Mouse (Mus musculus) heart, adult 2 months (tissue): ENCODE measurements around the gene Gm28729. TPM values are rescaled to one million over a fixed set of nuclear protein-coding genes. Genes with fewer than 3 reads are reported as not detected.

Source experiments
- DNase-seq, 2 experiments: peaks; one replicate each; pipeline ENCODE4 v3.0.0; 2021
- H3K27ac ChIP-seq: fragments of 200-600 bp; 2 replicates; pipeline ENCODE4 v1.8.1; 2022
- H3K27me3 ChIP-seq: fragments of 200-500 bp; 2 replicates; pipeline ENCODE4 v1.6.1; 2012; ENCODE audit warnings: mild to moderate bottlenecking, low read length, inconsistent platforms, mixed read lengths; ENCODE audit not compliant: control insufficient read depth, insufficient read depth
- H3K36me3 ChIP-seq: fragments of 200-500 bp; 2 replicates; pipeline ENCODE4 v1.6.1; 2012; ENCODE audit warnings: low read length, inconsistent platforms; ENCODE audit not compliant: control insufficient read depth, insufficient read depth
- H3K4me1 ChIP-seq: fragments of 200-500 bp; 2 replicates; pipeline ENCODE4 v1.6.1; 2011; ENCODE audit warnings: low read length; ENCODE audit not compliant: control insufficient read depth, insufficient read depth
- H3K4me3 ChIP-seq: fragments of 200-600 bp; 2 replicates; pipeline ENCODE4 v1.8.1; 2022
- H3K79me2 ChIP-seq: fragments of 200-500 bp; replicated peaks from 2 replicates; pipeline ENCODE4 v1.6.1; 2012; ENCODE audit warnings: mild to moderate bottlenecking, inconsistent platforms, low read length, moderate library complexity, mixed read lengths; ENCODE audit not compliant: control insufficient read depth, insufficient read depth
- H3K9ac ChIP-seq: fragments of 200-500 bp; 2 replicates; pipeline ENCODE4 v1.6.1; 2012; ENCODE audit warnings: low read depth, mild to moderate bottlenecking, control low read depth, inconsistent platforms, low read length, mixed read lengths
- CTCF ChIP-seq: fragments of 200-600 bp; IDR thresholded peaks from 2 replicates; pipeline ENCODE4 v1.8.1; 2022; ENCODE audit warnings: antibody characterized with exemption, mild to moderate bottlenecking, moderate library complexity
- EP300 ChIP-seq: fragments of 200-500 bp; IDR thresholded peaks from 2 replicates; pipeline ENCODE4 v1.6.1; 2011; ENCODE audit warnings: low read depth, low read length, control low read depth; ENCODE audit not compliant: insufficient read depth
- POLR2A ChIP-seq: fragments of 200-500 bp; IDR thresholded peaks from 2 replicates; pipeline ENCODE4 v1.6.1; 2011; ENCODE audit warnings: mild to moderate bottlenecking, low read depth, low read length, control low read depth; ENCODE audit not compliant: insufficient read depth
- WGBS: fragments of 180-500 bp; shearing (Covaris S2); methylation state at CpG from one replicate; pipeline ENCODE4 v1.1.7; 2018; 5-methylcytosine and 5-hydroxymethylcytosine counted together
- intact Hi-C: fragments of 180-260 bp; cut with DNase I; formaldehyde crosslinking; loops from one replicate; pipeline ENCODE4 v1.15.1; 2025
- polyA plus RNA-seq: library from polyadenylated mRNA; depleted of rRNA; stranded (reverse); fragments of >200 nt; gene quantifications from 2 replicates; pipeline ENCODE4 v1.2.3, GENCODE M21; 2012
- total RNA-seq, 2 experiments: library from RNA; stranded (reverse); gene quantifications; 2 replicates each; pipeline ENCODE4 v1.2.3; 2021

The Gm28729 gene
- total and polyA plus RNA-seq, 3 experiments: not detected

DNA sequence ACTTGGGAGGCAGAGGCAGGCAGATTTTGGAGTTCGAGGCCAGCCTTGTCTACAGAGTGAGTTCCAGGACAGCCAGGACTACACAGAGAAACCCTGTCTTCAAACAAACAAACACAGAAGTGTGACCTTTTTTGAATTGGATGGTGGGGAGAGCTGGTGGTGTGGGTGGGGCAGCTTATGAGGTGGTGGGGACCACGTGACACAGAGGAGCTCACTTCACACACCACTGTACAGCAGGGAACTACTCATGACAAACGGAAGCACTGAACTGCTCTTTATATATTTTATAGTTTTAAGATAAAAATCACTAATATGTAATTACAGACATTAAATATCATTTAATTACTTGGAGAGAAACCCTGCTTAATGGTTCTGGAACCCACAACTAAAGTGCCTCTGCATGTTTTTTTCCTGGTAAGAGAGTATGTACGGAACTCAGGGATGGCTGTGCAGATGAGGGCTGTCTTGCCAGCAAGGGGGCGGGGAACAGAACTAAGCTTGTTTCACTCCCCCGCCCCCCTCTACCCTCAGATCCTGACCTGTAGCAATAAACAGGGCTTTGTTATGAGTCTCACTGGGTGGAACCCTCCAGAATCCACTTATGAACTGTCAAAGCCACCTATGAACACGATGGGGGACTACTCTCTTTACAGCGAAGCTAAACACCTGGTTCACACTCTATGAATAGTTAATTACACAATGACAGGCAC lies 55.4 kb downstream of the Gm28729 start:
- TF ChIP-seq CTCF (no peak), POLR2A (no peak), EP300 (no peak)
- Histone ChIP-seq H3K4me3 (no peak overlapping the region), H3K36me3 (peaks cover 4% of the 10 kb centered on the region; the same call in 1 of the 2 replicates), H3K4me1 (no peaks in the 10 kb centered on the region), H3K27ac (no peak overlapping the region), H3K27me3 (no peaks in the 10 kb centered on the region), H3K79me2 (no peaks in the 10 kb centered on the region), H3K9ac (no peak overlapping the region)
- no peak for DNase-seq
- intact Hi-C loops: loop anchor here (10.0 kb wide), 1 partner anchor 515 kb away; the partner anchor contains the start of gene Xrn1
- 72% methylated on average over 8 of the region's 8 CpGs for WGBS

GRCm38 (mm10) chr9:96463708-96464107 lies 61.4 kb downstream of the Gm28729 start:
- WGBS: 42% methylated on average over 10 of the region's 10 CpGs
- no peak overlapping the region for H3K27ac ChIP-seq
- H3K4me3 ChIP-seq: no peak overlapping the region
- DNase-seq: no peak
- TF ChIP-seq POLR2A (no peak), CTCF (no peak), EP300 (no peak)
- H3K27me3 ChIP-seq: no peaks in the 10 kb centered on the region
- intact Hi-C loops: no loop called here
- H3K9ac ChIP-seq: no peak overlapping the region
- no peaks in the 10 kb centered on the region for H3K4me1 ChIP-seq
- no peaks in the 10 kb centered on the region for H3K79me2 ChIP-seq
- H3K36me3 ChIP-seq: no peaks in the 10 kb centered on the region

DNA sequence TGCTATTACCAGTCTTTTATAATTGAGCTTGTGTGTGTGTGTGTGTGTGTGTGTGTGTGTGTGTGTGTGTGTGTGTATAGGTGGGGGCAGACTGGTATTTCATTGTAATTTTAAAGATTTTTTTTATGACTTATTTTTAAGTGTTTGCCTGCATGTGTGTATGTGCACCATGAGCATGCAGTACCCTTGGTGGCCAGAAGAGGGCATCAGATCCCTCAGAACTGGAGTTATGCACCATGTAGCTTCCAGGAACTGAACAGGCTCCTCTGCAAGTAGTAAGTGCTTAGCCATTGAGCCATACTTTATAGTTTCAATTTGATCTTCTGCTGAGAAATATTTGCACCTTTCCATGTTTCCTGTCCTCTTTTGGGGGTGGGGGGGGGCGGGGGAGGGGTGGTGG lies 63.5 kb downstream of the Gm28729 start:
- Histone ChIP-seq H3K4me3 (no peak overlapping the region), H3K27me3 (no peaks in the 10 kb centered on the region), H3K4me1 (no peaks in the 10 kb centered on the region), H3K36me3 (no peaks in the 10 kb centered on the region), H3K79me2 (no peaks in the 10 kb centered on the region), H3K27ac (no peak overlapping the region), H3K9ac (no peak overlapping the region)
- no peak for DNase-seq
- TF ChIP-seq EP300 (no peak), CTCF (peak; percentile 38), POLR2A (no peak)
- 50% methylated on average over 1 of the region's 1 CpGs for WGBS
- intact Hi-C loops: no loop called here

- 88% methylated on average over 10 of the region's 10 CpGs for WGBS
- Histone ChIP-seq H3K4me1 (no peaks in the 10 kb centered on the region), H3K4me3 (no peak overlapping the region), H3K9ac (no peak overlapping the region), H3K27me3 (no peaks in the 10 kb centered on the region), H3K79me2 (no peaks in the 10 kb centered on the region), H3K36me3 (no peaks in the 10 kb centered on the region), H3K27ac (no peak overlapping the region)
- TF ChIP-seq EP300: no peak
- no peak for TF ChIP-seq CTCF
- no peak for TF ChIP-seq POLR2A
- no peak for DNase-seq
- intact Hi-C loops: no loop called here
These were observed 64.8 kb downstream of the Gm28729 start for GRCm38 (mm10) chr9:96460117-96460865.

- whole genome bisulfite sequencing: 83% methylated on average over 8 of the region's 8 CpGs
- DNase-seq: no peak
- Histone ChIP-seq H3K9ac (no peak overlapping the region), H3K27me3 (no peaks in the 10 kb centered on the region), H3K79me2 (no peaks in the 10 kb centered on the region), H3K36me3 (no peaks in the 10 kb centered on the region), H3K4me1 (no peaks in the 10 kb centered on the region; the same call in 1 of the 2 replicates), H3K27ac (no peak overlapping the region), H3K4me3 (no peak overlapping the region)
- intact Hi-C loops: no loop called here
- TF ChIP-seq POLR2A (no peak), CTCF (no peak), EP300 (no peak)
These were observed 69.4 kb downstream of the Gm28729 start for GRCm38 (mm10) chr9:96455618-96456017.

DNA sequence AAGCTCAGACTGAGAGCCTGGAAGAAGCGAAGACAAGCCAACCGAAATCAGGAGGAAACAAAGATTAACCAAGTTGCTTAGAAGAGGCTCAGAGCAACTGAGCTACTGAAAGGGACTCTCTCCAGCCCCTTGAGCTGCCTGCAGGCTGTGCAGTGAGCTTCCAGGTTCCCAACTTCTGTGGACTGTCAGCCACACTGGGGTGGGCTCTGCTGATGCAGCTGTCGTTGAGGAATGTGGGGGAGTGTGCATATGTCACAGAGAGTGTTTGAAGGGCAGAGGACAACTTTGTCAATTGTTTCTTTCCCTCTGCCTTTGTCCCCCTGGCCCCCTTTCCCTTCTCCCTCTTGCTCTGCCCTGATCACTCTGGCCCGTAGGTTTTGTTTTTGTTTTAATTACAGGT lies 72.1 kb downstream of the Gm28729 start:
- intact Hi-C loops: no loop called here
- H3K4me3 ChIP-seq: no peak overlapping the region
- H3K79me2 ChIP-seq: no peaks in the 10 kb centered on the region
- no peaks in the 10 kb centered on the region; the same call in 1 of the 2 replicates for H3K4me1 ChIP-seq
- 83% methylated on average over 4 of the region's 4 CpGs for WGBS
- no peak overlapping the region for H3K9ac ChIP-seq
- TF ChIP-seq CTCF: no peak
- TF ChIP-seq POLR2A: no peak
- no peak for TF ChIP-seq EP300
- H3K27me3 ChIP-seq: no peaks in the 10 kb centered on the region
- no peaks in the 10 kb centered on the region for H3K36me3 ChIP-seq
- H3K27ac ChIP-seq: no peak overlapping the region
- no peak for DNase-seq
